Mouse (Mus musculus): ENCODE data around the gene Scoc. TPM values are rescaled to one million over a fixed set of nuclear protein-coding genes. Genes with fewer than 3 reads are reported as not detected.

Scoc gene
- 0.21 and 0.76 TPM in 2 replicates for polyA plus RNA-seq (2012; rRNA removed)

DNA sequence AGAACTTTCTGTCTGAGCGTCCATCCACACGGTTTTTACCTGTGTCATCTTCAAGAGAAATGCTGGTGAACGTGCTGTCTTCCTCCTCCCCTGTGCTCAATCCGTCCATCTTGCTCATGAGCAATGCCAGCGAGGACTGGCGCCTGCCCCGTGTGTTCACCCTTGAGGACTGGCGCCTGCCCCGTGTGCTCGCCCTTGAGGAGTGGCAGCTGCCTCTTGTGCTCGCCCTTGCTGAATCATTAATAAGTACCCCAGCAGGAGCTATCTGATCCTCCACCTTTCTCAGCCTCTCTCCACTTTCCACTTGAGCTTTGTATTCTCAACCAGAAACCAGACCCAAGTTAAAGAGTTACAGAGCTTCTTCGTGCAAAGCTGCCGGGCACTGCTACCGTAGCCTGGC lies at the start of gene Scoc:
Gene Scoc (minus strand): TSS at position 170 of the 400 bp plus-strand sequence.

GRCm38 (mm10) chr8:83389316-83390005 lies 68.7 kb downstream of the Scoc start, which contains the start of gene Clgn:
TSS of gene Clgn (plus strand) at chr8:83389867.

Other genes starting within 250 kb of the Scoc start
- gene Ucp1, start 168.0 kb downstream of the Scoc start, polyA plus RNA-seq (2012; rRNA removed), result 0.38 and 2.6 TPM in 2 replicates
- gene Elmod2, start 125.9 kb downstream of the Scoc start, polyA plus RNA-seq (2012; rRNA removed), result 0.13 and 0.37 TPM in 2 replicates
- not detected in 2 replicates for gene Mgat4d, start 109.9 kb downstream of the Scoc start, polyA plus RNA-seq (2012; rRNA removed)
- 0.03 TPM in 1 of 2 replicates, not detected in the other for gene Clgn, start 68.5 kb downstream of the Scoc start, polyA plus RNA-seq (2012; rRNA removed)
- gene Olfr370, start 77.4 kb upstream of the Scoc start, polyA plus RNA-seq (2012; rRNA removed), result not detected in 2 replicates
- 276 and 408 TPM in 2 replicates for gene Ndufb7, start 108.3 kb upstream of the Scoc start, polyA plus RNA-seq (2012; rRNA removed)
- gene Tecr, start 149.6 kb upstream of the Scoc start, polyA plus RNA-seq (2012; rRNA removed), result 362 and 364 TPM in 2 replicates
- gene Dnajb1, start 149.8 kb upstream of the Scoc start, polyA plus RNA-seq (2012; rRNA removed), result 14.1 and 16.2 TPM in 2 replicates
- gene Gipc1, start 194.3 kb upstream of the Scoc start, polyA plus RNA-seq (2012; rRNA removed), result 63.4 and 77.2 TPM in 2 replicates
- 9.7 and 11.4 TPM in 2 replicates for gene Ptger1, start 208.3 kb upstream of the Scoc start, polyA plus RNA-seq (2012; rRNA removed)
- gene Pkn1, start 240.8 kb upstream of the Scoc start, polyA plus RNA-seq (2012; rRNA removed), result 59.5 and 71.9 TPM in 2 replicates

Data from stomach, adult 2 months (tissue).